Mouse (Mus musculus) cerebellum, adult (tissue): ENCODE results near the gene Trim63.
"Not testable (repeated sequence)": the region's sequence is repeated elsewhere in the genome, so short reads cannot be mapped to it uniquely, and the experiment has no call there.

ENCODE experiments used
- ATAC-seq: cut with Nextera tagmentation; 2 replicates; pipeline ENCODE4 v1.9.2; 2017; ENCODE audit warnings: mild to moderate bottlenecking, moderate library complexity, mixed read lengths; ENCODE audit not compliant: insufficient number of reproducible peaks, low FRiP score, low TSS enrichment

Trim63 gene

GRCm38 (mm10) chr4:134330281-134330680 is 15.4 kb downstream of the Trim63 start:
- no peak for ATAC-seq

GRCm38 (mm10) chr4:134341231-134341630 is 26.3 kb downstream of the Trim63 start:
- ATAC-seq, result not testable (repeated sequence)

GRCm38 (mm10) chr4:134342213-134342779 is 27.4 kb downstream of the Trim63 start:
- ATAC-seq, result no peak

GRCm38 (mm10) chr4:134343071-134344031 is 28.4 kb downstream of the Trim63 start, which contains the start of gene Slc30a2:
Gene Slc30a2 (plus strand): TSS chr4:134343181.
- no peak for ATAC-seq

GRCm38 (mm10) chr4:134344620-134345019 is 29.7 kb downstream of the Trim63 start:
- no peak for ATAC-seq

GRCm38 (mm10) chr4:134345802-134346201 is 30.9 kb downstream of the Trim63 start:
- no peak for ATAC-seq

GRCm38 (mm10) chr4:134348078-134348477 is 33.2 kb downstream of the Trim63 start:
- no peak for ATAC-seq

- no peak for ATAC-seq
Measured at GRCm38 (mm10) chr4:134348545-134348944, 33.6 kb downstream of the Trim63 start.

- no peak for ATAC-seq
Measured at GRCm38 (mm10) chr4:134349829-134350228, 34.9 kb downstream of the Trim63 start.

GRCm38 (mm10) chr4:134350641-134351040 is 35.7 kb downstream of the Trim63 start:
- no peak for ATAC-seq

- no peak for ATAC-seq
Measured at GRCm38 (mm10) chr4:134351329-134352260, 36.7 kb downstream of the Trim63 start.

GRCm38 (mm10) chr4:134352261-134352707 is 37.4 kb downstream of the Trim63 start:
- ATAC-seq, result no peak

- ATAC-seq, result no peak
Measured at GRCm38 (mm10) chr4:134352929-134353328, 38.0 kb downstream of the Trim63 start.

GRCm38 (mm10) chr4:134353527-134354409 is 38.8 kb downstream of the Trim63 start:
- ATAC-seq, result no peak

- ATAC-seq, result no peak
Measured at GRCm38 (mm10) chr4:134355841-134356452, 41.0 kb downstream of the Trim63 start.

- ATAC-seq, result peak; percentile 59; the same call in 1 of the 2 replicates
Measured at GRCm38 (mm10) chr4:134356591-134357460, 41.9 kb downstream of the Trim63 start.

GRCm38 (mm10) chr4:134357461-134357771 is 42.5 kb downstream of the Trim63 start:
- ATAC-seq, result no peak

GRCm38 (mm10) chr4:134359649-134360048 is 44.7 kb downstream of the Trim63 start:
- ATAC-seq, result no peak
